Mouse (Mus musculus): ENCODE measurements at regions not wholly inside any gene's neighbourhood (a gene's known extent, or its start where the extent isn't known, plus 50 kb on each side); places are given as distances from the start of the nearest gene placed in this dataset.

DNA sequence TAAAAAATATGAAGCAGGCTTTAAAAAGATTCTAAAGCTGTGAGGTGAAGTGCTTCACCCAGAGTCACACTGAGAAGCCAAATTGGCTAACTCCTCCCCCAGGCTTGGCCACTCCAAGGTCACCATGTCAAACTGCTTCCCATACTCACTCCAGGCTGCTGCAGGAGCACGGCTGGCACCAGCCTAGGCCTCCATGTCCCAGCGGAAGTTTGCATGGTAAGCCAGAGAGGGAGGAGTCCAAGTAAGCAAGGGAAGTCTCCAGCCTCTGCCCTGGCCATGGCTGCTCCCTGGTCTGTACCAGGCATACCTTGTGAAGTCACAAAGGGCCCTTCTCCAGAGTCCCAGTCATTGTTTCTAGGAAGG lies 105.8 kb upstream of the Stx18 start:
- no peak for TF ChIP-seq CTCF (IDR thresholded peaks at IDR 0.05; ENCODE audit: low read depth)
- TF ChIP-seq EP300 (IDR thresholded peaks at IDR 0.05; ENCODE audit: low read depth): no peak

Data from liver, embryonic 14.5 days (tissue).